Comparison of ENCODE assay signal across 11 mouse cellular contexts in the genomic region with DNA sequence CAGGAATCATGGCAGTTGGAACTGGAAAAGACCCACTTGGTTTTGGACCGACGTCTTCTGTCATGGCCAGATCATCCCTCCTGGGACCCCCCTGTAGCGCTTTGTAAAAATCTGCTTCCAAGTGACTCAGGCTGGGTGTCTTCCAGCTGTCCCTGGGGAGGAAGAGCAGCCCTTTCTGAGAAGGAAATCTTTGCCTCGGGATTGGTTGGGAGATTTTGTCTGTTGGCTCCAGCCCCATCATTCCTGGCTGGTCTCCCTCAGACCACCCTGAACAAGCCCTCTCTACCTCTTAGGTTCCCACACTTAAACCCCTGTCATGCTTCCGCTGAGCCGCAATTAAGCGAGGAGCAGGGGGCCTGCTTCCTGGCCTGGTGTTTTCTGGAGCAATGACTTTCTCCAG.
DNase-seq lines count a peak whose midpoint lies in the region; ATAC-seq lines count a peak whose summit lies in the region.
"Had no signal": no experiment of that assay in that cellular context is flagged by ENCODE, and none has a peak within 500 bp of the region (broad histone marks: within the 10 kb centered on the region; RNA-seq: fewer than 3 reads in every experiment).

No protein-coding gene starts in this region.

- 58% methylated on average over 7 of the region's 7 CpGs for whole genome bisulfite sequencing in heart, embryonic 12.5 days
- WGBS in intestine, embryonic 16.5 days: 47% methylated on average over 7 of the region's 7 CpGs
- WGBS in midbrain, embryonic 14.5 days: 76% methylated on average over 7 of the region's 7 CpGs
- WGBS in forebrain, embryonic 16.5 days: 60% methylated on average over 7 of the region's 7 CpGs

- H3K4me3 ChIP-seq in heart, embryonic 12.5 days: no peak overlapping the region
- H3K4me3 ChIP-seq in intestine, embryonic 16.5 days (ENCODE audit: low read length): no peak overlapping the region
- no peak overlapping the region for H3K4me3 ChIP-seq in midbrain, embryonic 14.5 days (replicated peaks; ENCODE audit: low read depth, low read length)
- no peak overlapping the region for H3K4me3 ChIP-seq in forebrain, embryonic 16.5 days (replicated peaks; ENCODE audit: low read length)
- H3K4me3 ChIP-seq: forebrain, embryonic 15.5 days; neural tube, embryonic 12.5 days had no signal

- no peaks in the 10 kb centered on the region for H3K9me3 ChIP-seq in heart, embryonic 12.5 days (replicated peaks)
- no peaks in the 10 kb centered on the region for H3K9me3 ChIP-seq in intestine, embryonic 16.5 days (ENCODE audit: control insufficient read depth, low read length)
- no peaks in the 10 kb centered on the region for H3K9me3 ChIP-seq in midbrain, embryonic 14.5 days (ENCODE audit: control insufficient read depth, low read length)
- no peaks in the 10 kb centered on the region for H3K9me3 ChIP-seq in forebrain, embryonic 16.5 days (ENCODE audit: control insufficient read depth, low read length)
- H3K9me3 ChIP-seq: forebrain, embryonic 15.5 days; neural tube, embryonic 12.5 days had no signal

- ATAC-seq in heart, embryonic 12.5 days (ENCODE audit: insufficient number of reproducible peaks, low FRiP score): no peak
- ATAC-seq in intestine, embryonic 16.5 days: peak; percentile 86
- ATAC-seq in midbrain, embryonic 14.5 days (ENCODE audit: low FRiP score, low TSS enrichment): no peak
- ATAC-seq in forebrain, embryonic 16.5 days: no peak
- ATAC-seq: forebrain, embryonic 15.5 days had no signal

- H3K36me3 ChIP-seq in heart, embryonic 12.5 days: no peaks in the 10 kb centered on the region
- no peaks in the 10 kb centered on the region for H3K36me3 ChIP-seq in intestine, embryonic 16.5 days (ENCODE audit: control insufficient read depth, insufficient read depth, low read length)
- H3K36me3 ChIP-seq in midbrain, embryonic 14.5 days (ENCODE audit: control insufficient read depth, insufficient read depth, low read length): no peaks in the 10 kb centered on the region
- no peaks in the 10 kb centered on the region for H3K36me3 ChIP-seq in forebrain, embryonic 16.5 days (ENCODE audit: control insufficient read depth, insufficient read depth)
- H3K36me3 ChIP-seq: forebrain, embryonic 15.5 days; neural tube, embryonic 12.5 days had no signal

- H3K9ac ChIP-seq in heart, embryonic 12.5 days: no peak overlapping the region
- no peak overlapping the region for H3K9ac ChIP-seq in intestine, embryonic 16.5 days (ENCODE audit: low read depth, low read length)
- no peak overlapping the region for H3K9ac ChIP-seq in midbrain, embryonic 14.5 days (replicated peaks; ENCODE audit: low read length)
- no peak overlapping the region for H3K9ac ChIP-seq in forebrain, embryonic 16.5 days (replicated peaks; ENCODE audit: low read depth, low read length)
- H3K9ac ChIP-seq: forebrain, embryonic 15.5 days; neural tube, embryonic 12.5 days had no signal

- H3K27ac ChIP-seq in heart, embryonic 12.5 days (ENCODE audit: poor library complexity, severe bottlenecking): no peak overlapping the region
- H3K27ac ChIP-seq in intestine, embryonic 16.5 days (ENCODE audit: low read length): peak overlapping the region; percentile 72
- H3K27ac ChIP-seq in midbrain, embryonic 14.5 days (replicated peaks; ENCODE audit: low read depth, low read length): no peak overlapping the region
- H3K27ac ChIP-seq in forebrain, embryonic 16.5 days (ENCODE audit: low read length): no peak overlapping the region
- H3K27ac ChIP-seq: forebrain, embryonic 15.5 days; macrophage; neural tube, embryonic 12.5 days had no signal

- no peak overlapping the region for H3K4me2 ChIP-seq in heart, embryonic 12.5 days
- no peak overlapping the region for H3K4me2 ChIP-seq in intestine, embryonic 16.5 days (ENCODE audit: low read depth, low read length)
- H3K4me2 ChIP-seq in midbrain, embryonic 14.5 days (ENCODE audit: low read length): no peak overlapping the region
- H3K4me2 ChIP-seq in forebrain, embryonic 16.5 days (ENCODE audit: low read length): no peak overlapping the region
- H3K4me2 ChIP-seq: forebrain, embryonic 15.5 days; neural tube, embryonic 12.5 days had no signal

- no peaks in the 10 kb centered on the region for H3K27me3 ChIP-seq in heart, embryonic 12.5 days (replicated peaks)
- no peaks in the 10 kb centered on the region for H3K27me3 ChIP-seq in intestine, embryonic 16.5 days (replicated peaks; ENCODE audit: control insufficient read depth, insufficient read depth, low read length)
- H3K27me3 ChIP-seq in midbrain, embryonic 14.5 days (ENCODE audit: control insufficient read depth, insufficient read depth, low read length): no peaks in the 10 kb centered on the region
- no peaks in the 10 kb centered on the region for H3K27me3 ChIP-seq in forebrain, embryonic 16.5 days (replicated peaks; ENCODE audit: control insufficient read depth, insufficient read depth, low read length)
- H3K27me3 ChIP-seq: forebrain, embryonic 15.5 days; neural tube, embryonic 12.5 days had no signal

- DNase-seq in heart, adult 11 months: peak; percentile 99
- peak; percentile 43 for DNase-seq in urinary bladder, postnatal 14 days (ENCODE audit: low spot score)
- no peak for DNase-seq in urinary bladder, adult 2 months (ENCODE audit: low spot score)
- DNase-seq in testis, postnatal 14 days (ENCODE audit: low spot score): no peak
- DNase-seq in midbrain, embryonic 14.5 days: no peak

- peaks cover 55% of the 10 kb centered on the region for H3K4me1 ChIP-seq in heart, embryonic 12.5 days (replicated peaks)
- peaks cover 23% of the 10 kb centered on the region for H3K4me1 ChIP-seq in intestine, embryonic 16.5 days (ENCODE audit: control insufficient read depth, insufficient read depth, low read length)
- H3K4me1 ChIP-seq in midbrain, embryonic 14.5 days (ENCODE audit: control insufficient read depth, insufficient read depth, low read length): no peaks in the 10 kb centered on the region
- peaks cover 6% of the 10 kb centered on the region for H3K4me1 ChIP-seq in forebrain, embryonic 16.5 days (replicated peaks; ENCODE audit: control insufficient read depth, insufficient read depth, low read length)

Comparison
In these comparisons a context has a peak if more than half of its experiments do, and no peak if none do; other contexts are left out.
1. DNase-seq: peak in heart, adult 11 months (single experiment) and urinary bladder, postnatal 14 days (single experiment); none in urinary bladder, adult 2 months (single experiment), testis, postnatal 14 days (single experiment) and midbrain, embryonic 14.5 days (single experiment).